Mouse (Mus musculus): ENCODE results near the gene Dnm3. TPM values are rescaled to one million over a fixed set of nuclear protein-coding genes. Genes with fewer than 3 reads are reported as not detected.

Dnm3 gene
- polyA plus RNA-seq, 1 experiment: 54.3 TPM

DNA sequence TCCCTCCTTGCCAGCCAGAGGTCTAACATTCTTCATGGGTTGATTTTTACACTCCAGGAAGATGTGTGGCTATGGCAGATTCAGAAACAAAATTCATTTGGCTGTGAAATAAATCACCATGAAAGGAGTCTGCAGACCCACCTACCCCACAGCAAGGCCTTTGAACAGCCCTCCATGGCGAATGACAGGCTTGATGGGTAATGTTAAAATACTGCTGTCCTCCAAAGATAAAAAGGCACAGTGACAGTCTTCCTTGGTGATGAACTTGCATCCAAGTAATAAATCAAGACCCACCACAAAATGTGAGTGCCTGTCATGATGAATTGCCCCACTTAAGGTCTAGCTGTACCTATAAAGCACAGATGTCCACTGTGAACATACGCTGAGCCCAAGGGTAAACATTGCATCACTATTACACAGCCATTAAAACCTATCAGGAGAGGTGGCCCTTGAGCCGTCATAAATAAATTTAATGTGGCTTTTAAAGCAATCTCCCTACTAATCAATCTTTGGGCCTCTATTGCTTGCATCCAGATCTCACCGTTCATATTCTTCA, 131.3 kb downstream of the Dnm3 start:
- TF ChIP-seq POLR2A (IDR thresholded peaks at IDR 0.05; ENCODE audit: extremely low read depth, insufficient read depth, low read length): no peak
- no peak for TF ChIP-seq CTCF (IDR thresholded peaks at IDR 0.05; ENCODE audit: extremely low read depth, insufficient read depth, low read length)
- Histone ChIP-seq H3K4me1 (ENCODE audit: control insufficient read depth, insufficient read depth, low read length) (peaks cover 1% of the 10 kb centered on the region; the same call in 1 of the 2 replicates), H3K4me3 (ENCODE audit: insufficient read depth, low read length) (no peak overlapping the region), H3K27ac (ENCODE audit: insufficient read depth, low read length) (no peak overlapping the region)

DNA sequence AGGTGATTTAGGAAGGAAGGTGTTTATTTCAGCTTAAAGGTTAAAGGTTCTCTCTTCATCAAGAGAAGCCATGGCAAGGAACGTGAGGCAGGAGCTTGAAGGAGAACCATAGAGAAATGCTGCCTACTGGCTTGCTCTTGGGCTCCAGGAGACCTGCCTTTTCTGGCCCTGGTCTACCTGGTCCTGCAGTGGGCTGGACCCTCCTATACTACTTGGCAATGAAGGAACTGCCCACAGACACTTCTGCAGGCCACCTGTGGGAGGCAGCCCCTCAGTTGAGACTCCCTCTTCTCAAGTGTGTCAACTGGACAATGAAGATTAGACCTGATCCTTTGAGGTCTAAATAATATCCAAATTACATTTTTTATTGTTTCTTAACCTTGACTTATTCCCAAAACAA, 140.7 kb downstream of the Dnm3 start:
- no peak overlapping the region for H3K27ac ChIP-seq (ENCODE audit: insufficient read depth, low read length)
- TF ChIP-seq CTCF (IDR thresholded peaks at IDR 0.05; ENCODE audit: extremely low read depth, insufficient read depth, low read length) (no peak), POLR2A (IDR thresholded peaks at IDR 0.05; ENCODE audit: extremely low read depth, insufficient read depth, low read length) (no peak)
- H3K4me1 ChIP-seq (ENCODE audit: control insufficient read depth, insufficient read depth, low read length): no peaks in the 10 kb centered on the region
- no peak overlapping the region for H3K4me3 ChIP-seq (ENCODE audit: insufficient read depth, low read length)

DNA sequence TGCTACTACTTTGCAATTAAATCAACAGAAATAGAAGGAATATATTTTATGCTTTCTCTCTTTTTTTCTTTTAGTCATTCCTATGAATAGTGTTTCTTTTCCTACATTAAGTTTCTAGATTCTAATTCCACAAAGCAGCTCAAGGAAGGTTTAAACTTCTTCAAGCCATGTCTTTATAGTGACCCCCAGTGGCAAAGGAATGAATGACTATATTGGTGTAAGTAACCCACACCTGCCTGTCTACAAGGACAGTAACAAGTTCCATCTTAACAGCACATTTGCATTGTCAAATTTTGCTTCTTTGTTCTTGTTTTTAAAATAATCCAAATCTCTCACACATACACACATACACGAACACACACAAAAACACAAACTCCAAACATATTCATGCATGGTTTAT, 141.2 kb downstream of the Dnm3 start:
- H3K4me1 ChIP-seq (ENCODE audit: control insufficient read depth, insufficient read depth, low read length): no peaks in the 10 kb centered on the region
- TF ChIP-seq POLR2A (IDR thresholded peaks at IDR 0.05; ENCODE audit: extremely low read depth, insufficient read depth, low read length) (no peak), CTCF (IDR thresholded peaks at IDR 0.05; ENCODE audit: extremely low read depth, insufficient read depth, low read length) (0 out of 2 replicates have a peak, but pooled peaks have one; percentile 7)
- H3K27ac ChIP-seq (ENCODE audit: insufficient read depth, low read length): no peak overlapping the region
- H3K4me3 ChIP-seq (ENCODE audit: insufficient read depth, low read length): no peak overlapping the region

DNA sequence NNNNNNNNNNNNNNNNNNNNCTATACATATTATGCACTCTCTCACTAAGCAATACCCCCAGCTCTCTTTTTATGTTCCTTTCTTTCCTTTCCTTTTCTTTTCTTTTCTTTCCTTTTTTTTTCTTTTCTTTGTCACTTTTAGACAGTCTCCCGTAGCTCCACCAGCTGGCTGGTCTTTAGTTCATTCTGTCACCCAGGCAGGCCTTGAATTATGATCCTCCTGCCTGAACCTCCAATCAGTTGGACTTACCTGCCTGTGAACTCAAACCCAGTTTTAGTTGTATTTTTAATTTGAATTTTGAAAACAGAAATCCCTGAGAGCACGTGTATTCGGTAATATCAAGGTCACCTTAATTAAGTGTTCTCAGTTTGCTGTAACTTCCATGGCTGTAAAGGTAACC, 141.6 kb downstream of the Dnm3 start:
- TF ChIP-seq CTCF (IDR thresholded peaks at IDR 0.05; ENCODE audit: extremely low read depth, insufficient read depth, low read length) (no peak), POLR2A (IDR thresholded peaks at IDR 0.05; ENCODE audit: extremely low read depth, insufficient read depth, low read length) (no peak)
- H3K27ac ChIP-seq (ENCODE audit: insufficient read depth, low read length): no peak overlapping the region
- H3K4me1 ChIP-seq (ENCODE audit: control insufficient read depth, insufficient read depth, low read length): no peaks in the 10 kb centered on the region
- no peak overlapping the region for H3K4me3 ChIP-seq (ENCODE audit: insufficient read depth, low read length)

DNA sequence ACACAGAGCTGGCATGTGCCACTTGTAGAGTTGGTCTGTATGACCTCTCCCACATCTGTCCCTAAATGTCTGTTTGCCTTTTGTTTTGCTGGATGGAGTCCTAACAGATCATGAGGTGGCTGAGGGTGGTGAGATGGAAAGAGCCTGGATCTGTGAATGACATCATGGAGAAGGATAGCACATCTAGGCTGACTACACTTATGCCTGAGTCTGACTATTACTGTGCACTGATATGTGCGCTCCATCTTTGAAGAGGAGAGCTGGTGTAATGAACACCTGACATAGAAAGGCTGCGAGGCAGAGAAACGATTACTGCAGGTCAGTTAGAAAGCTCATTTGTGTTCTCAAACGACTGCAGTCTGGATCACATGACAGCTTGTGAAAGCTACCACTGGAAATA, 149.2 kb downstream of the Dnm3 start:
- Histone ChIP-seq H3K4me1 (ENCODE audit: control insufficient read depth, insufficient read depth, low read length) (peaks cover 6% of the 10 kb centered on the region), H3K4me3 (ENCODE audit: insufficient read depth, low read length) (no peak overlapping the region), H3K27ac (ENCODE audit: insufficient read depth, low read length) (no peak overlapping the region)
- no peak for TF ChIP-seq CTCF (IDR thresholded peaks at IDR 0.05; ENCODE audit: extremely low read depth, insufficient read depth, low read length)
- no peak for TF ChIP-seq POLR2A (IDR thresholded peaks at IDR 0.05; ENCODE audit: extremely low read depth, insufficient read depth, low read length)

DNA sequence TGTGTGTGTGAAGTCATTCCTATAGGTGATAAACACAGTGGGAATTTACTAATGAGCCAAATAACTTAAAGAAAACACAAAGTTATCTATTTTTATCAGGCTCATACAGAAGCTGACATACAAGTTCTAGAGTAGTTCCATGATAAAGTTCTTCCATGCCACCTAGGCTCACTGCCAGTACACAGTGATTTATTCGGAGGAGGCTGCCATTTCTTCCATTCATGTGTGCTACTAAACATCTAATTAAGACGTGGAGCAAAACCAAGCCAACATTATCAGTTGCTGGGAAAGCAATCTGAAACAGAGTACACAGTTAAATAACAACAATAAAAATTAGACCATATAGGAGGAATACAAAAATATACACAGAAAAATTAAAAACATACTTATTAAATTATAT, 150.2 kb downstream of the Dnm3 start:
- no peak overlapping the region for H3K27ac ChIP-seq (ENCODE audit: insufficient read depth, low read length)
- TF ChIP-seq POLR2A (IDR thresholded peaks at IDR 0.05; ENCODE audit: extremely low read depth, insufficient read depth, low read length): no peak
- TF ChIP-seq CTCF (IDR thresholded peaks at IDR 0.05; ENCODE audit: extremely low read depth, insufficient read depth, low read length): no peak
- no peak overlapping the region for H3K4me3 ChIP-seq (ENCODE audit: insufficient read depth, low read length)
- H3K4me1 ChIP-seq (ENCODE audit: control insufficient read depth, insufficient read depth, low read length): peaks cover 7% of the 10 kb centered on the region

DNA sequence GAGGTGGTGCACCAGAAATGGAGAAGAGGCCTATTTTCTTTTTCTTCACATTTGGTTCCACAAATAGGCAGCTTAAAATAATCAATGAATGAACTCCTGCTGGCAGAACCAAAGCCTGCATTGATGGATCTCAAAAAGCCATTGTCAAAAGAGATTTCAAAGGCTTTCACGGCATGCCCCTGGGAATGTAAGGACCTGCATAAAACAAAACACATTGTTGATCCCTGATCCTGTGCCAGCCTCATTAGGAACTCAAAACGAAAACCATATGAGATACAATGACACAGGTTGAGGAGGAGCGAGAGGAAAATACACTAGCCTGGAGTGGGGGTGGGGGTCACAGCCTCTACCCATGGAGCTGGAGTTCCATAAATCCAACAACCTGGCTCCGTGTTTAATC, 153.4 kb downstream of the Dnm3 start:
- H3K4me3 ChIP-seq (ENCODE audit: insufficient read depth, low read length): no peak overlapping the region
- peak overlapping the region; percentile 35; the same call in 1 of the 2 replicates for H3K27ac ChIP-seq (ENCODE audit: insufficient read depth, low read length)
- peaks cover 9% of the 10 kb centered on the region for H3K4me1 ChIP-seq (ENCODE audit: control insufficient read depth, insufficient read depth, low read length)
- TF ChIP-seq CTCF (IDR thresholded peaks at IDR 0.05; ENCODE audit: extremely low read depth, insufficient read depth, low read length): no peak
- no peak for TF ChIP-seq POLR2A (IDR thresholded peaks at IDR 0.05; ENCODE audit: extremely low read depth, insufficient read depth, low read length)

DNA sequence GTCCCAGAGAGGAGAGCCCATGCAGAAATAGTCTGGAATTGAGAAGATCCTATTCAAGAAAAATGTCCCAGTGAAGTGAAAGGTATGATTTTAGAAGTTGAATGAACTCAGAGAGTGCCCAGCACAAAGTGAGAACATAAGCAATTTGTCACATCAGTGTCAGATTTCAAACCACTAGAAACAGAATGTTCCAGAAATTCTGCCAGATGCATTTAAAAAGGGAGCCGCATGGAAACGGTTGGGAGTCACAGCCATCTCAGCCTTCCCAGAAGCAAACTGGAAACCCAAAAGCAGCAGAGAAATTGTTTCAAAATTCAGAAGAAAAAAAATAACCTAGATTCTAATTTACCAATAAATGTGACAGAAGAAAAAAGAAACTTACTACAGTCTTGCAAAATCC, 154.7 kb downstream of the Dnm3 start:
- no peak overlapping the region for H3K27ac ChIP-seq (ENCODE audit: insufficient read depth, low read length)
- TF ChIP-seq CTCF (IDR thresholded peaks at IDR 0.05; ENCODE audit: extremely low read depth, insufficient read depth, low read length) (no peak), POLR2A (IDR thresholded peaks at IDR 0.05; ENCODE audit: extremely low read depth, insufficient read depth, low read length) (no peak)
- peaks cover 6% of the 10 kb centered on the region for H3K4me1 ChIP-seq (ENCODE audit: control insufficient read depth, insufficient read depth, low read length)
- no peak overlapping the region for H3K4me3 ChIP-seq (ENCODE audit: insufficient read depth, low read length)

DNA sequence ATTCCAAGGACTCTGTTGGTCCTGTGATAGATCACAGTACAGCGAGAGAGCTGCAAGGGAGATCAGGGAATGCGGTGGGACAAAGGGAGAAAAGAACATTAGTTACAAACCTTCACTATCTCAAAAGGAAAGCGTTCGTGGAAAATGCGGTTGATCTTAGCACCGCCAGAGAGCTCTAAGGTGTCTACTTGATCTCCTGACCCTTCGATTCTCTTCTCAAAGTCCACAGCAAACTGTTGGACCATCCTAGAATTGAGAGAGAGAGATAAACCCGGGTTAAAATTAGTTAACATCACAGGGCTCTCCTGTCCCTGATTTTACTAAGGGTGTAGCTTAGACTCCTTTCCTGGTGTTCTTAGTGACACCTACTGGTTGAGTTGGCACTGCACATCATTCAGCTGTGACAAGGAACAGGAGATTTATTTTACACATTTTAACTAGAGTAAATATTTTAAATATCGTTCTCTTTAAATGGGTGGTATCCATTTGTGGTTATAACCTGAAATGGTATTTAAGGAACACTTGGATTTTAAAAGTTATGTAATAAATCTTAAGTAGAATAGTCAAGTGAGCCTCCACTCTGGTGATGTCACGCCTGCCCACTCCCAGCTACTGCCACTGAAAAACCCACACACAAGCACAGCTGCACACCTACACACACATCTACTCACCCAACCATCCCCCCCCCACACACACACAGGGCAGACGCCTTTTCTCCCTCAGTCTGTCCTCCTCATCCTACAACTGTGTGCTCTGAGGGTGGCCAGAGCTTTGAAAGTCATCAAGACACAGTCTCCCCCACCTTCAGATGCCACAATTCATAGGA, 164.2 kb downstream of the Dnm3 start:
- TF ChIP-seq CTCF (IDR thresholded peaks at IDR 0.05; ENCODE audit: extremely low read depth, insufficient read depth, low read length) (peak; percentile 72), POLR2A (IDR thresholded peaks at IDR 0.05; ENCODE audit: extremely low read depth, insufficient read depth, low read length) (no peak)
- H3K27ac ChIP-seq (ENCODE audit: insufficient read depth, low read length): no peak overlapping the region
- H3K4me3 ChIP-seq (ENCODE audit: insufficient read depth, low read length): no peak overlapping the region
- peaks cover 7% of the 10 kb centered on the region for H3K4me1 ChIP-seq (ENCODE audit: control insufficient read depth, insufficient read depth, low read length)

DNA sequence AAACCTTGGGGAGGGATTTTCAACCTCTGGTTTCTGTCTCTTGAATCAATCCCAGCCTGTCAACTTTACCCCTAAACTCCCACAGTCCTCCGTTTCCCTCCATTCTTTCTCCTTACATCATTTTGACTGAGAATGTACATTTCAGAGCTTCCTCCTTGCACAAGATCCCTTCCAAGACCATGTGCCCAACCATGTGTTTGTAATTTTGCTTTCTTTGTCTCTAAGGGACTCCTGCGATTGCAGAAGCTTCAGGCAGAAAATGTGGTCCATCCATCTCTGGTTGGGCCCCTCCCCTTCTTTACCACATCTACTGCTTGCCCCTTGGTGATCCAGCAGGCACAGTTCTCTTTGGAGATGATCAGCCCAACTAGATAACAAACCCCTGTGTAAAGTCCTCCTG, 165.2 kb downstream of the Dnm3 start:
- H3K4me3 ChIP-seq (ENCODE audit: insufficient read depth, low read length): no peak overlapping the region
- TF ChIP-seq POLR2A (IDR thresholded peaks at IDR 0.05; ENCODE audit: extremely low read depth, insufficient read depth, low read length): no peak
- peaks cover 7% of the 10 kb centered on the region for H3K4me1 ChIP-seq (ENCODE audit: control insufficient read depth, insufficient read depth, low read length)
- no peak overlapping the region for H3K27ac ChIP-seq (ENCODE audit: insufficient read depth, low read length)
